Mouse (Mus musculus) CH12.LX (cell line): Measurements from ENCODE around the gene Camk2b. TPM values are rescaled to one million over a fixed set of nuclear protein-coding genes. Genes with fewer than 3 reads are reported as not detected.

ENCODE experiments used
- DNase-seq: peaks from one replicate; pipeline ENCODE4 v3.0.0-alpha.2; 2013; ENCODE audit errors: extremely low read depth
- H3K27ac ChIP-seq: 2 replicates; pipeline ENCODE4 v1.5.1; 2012; ENCODE audit warnings: low read depth, mild to moderate bottlenecking, control low read depth, moderate library complexity; ENCODE audit not compliant: insufficient read depth
- H3K27me3 ChIP-seq: replicated peaks from 2 replicates; pipeline ENCODE3; 2012; ENCODE audit warnings: inconsistent platforms
- H3K36me3 ChIP-seq, 2 experiments: replicated peaks in 1 of 2; 2 replicates each; pipeline versions ENCODE3 to v1.6.1; 2012; ENCODE audit warnings: inconsistent platforms in 1 of 2, low read length in 1 of 2, mild to moderate bottlenecking in 1 of 2, mixed read lengths in 1 of 2, moderate library complexity in 1 of 2; ENCODE audit not compliant: control insufficient read depth in 1 of 2, insufficient read depth in 1 of 2
- H3K4me1 ChIP-seq, 2 experiments: 2 replicates each; pipeline ENCODE4 v1.6.1; 2012; ENCODE audit warnings: inconsistent platforms in 1 of 2, moderate library complexity in 1 of 2; ENCODE audit not compliant: insufficient read depth in 2 of 2, control insufficient read depth in 1 of 2
- H3K4me2 ChIP-seq: 2 replicates; pipeline ENCODE4 v1.6.1; 2012; ENCODE audit warnings: low read depth, mild to moderate bottlenecking, control low read depth; ENCODE audit not compliant: poor library complexity, insufficient read depth, severe bottlenecking
- H3K4me3 ChIP-seq, 3 experiments: fragments of 150-350 bp in 1 of 3; sonication (generic) in 1 of 3; replicated peaks in 1 of 3; 2 replicates each; pipeline versions ENCODE3 to v1.5.1; 2011 to 2012; ENCODE audit warnings: low read depth in 2 of 3, low read length in 2 of 3, mild to moderate bottlenecking in 2 of 3, moderate library complexity in 2 of 3, control low read depth in 1 of 3, improper control_type of control experiment in 1 of 3, inconsistent platforms in 1 of 3, mixed read lengths in 1 of 3; ENCODE audit not compliant: poor library complexity in 1 of 3
- H3K79me2 ChIP-seq: replicated peaks from 2 replicates; pipeline ENCODE4 v1.6.1; 2012; ENCODE audit warnings: mild to moderate bottlenecking, moderate library complexity; ENCODE audit not compliant: control insufficient read depth, poor library complexity, insufficient read depth, severe bottlenecking; ENCODE audit errors: extremely low read depth
- H3K9ac ChIP-seq: 2 replicates; pipeline ENCODE4 v1.6.1; 2012; ENCODE audit warnings: low read depth, mild to moderate bottlenecking, control low read depth, moderate library complexity; ENCODE audit not compliant: insufficient read depth
- H3K9me3 ChIP-seq: replicated peaks from 2 replicates; pipeline ENCODE3; 2012; ENCODE audit warnings: low read length, inconsistent platforms, mixed read lengths
- CHD2 ChIP-seq: IDR thresholded peaks from 2 replicates; pipeline ENCODE4 v1.6.1; 2011; ENCODE audit warnings: low read length, improper control_type of control experiment
- CTCF ChIP-seq, 2 experiments: IDR thresholded peaks in 1 of 2; conservative IDR thresholded peaks in 1 of 2; 2 replicates each; pipeline ENCODE4 v1.5.1; 2011 to 2012; ENCODE audit warnings: low read depth in 2 of 2, low read length in 2 of 2, improper control_type of control experiment in 1 of 2, inconsistent platforms in 1 of 2, mild to moderate bottlenecking in 1 of 2, moderate library complexity in 1 of 2
- E2F4 ChIP-seq: IDR thresholded peaks from 2 replicates; pipeline ENCODE4 v1.6.1; 2011; ENCODE audit warnings: low read depth, low read length, improper control_type of control experiment; ENCODE audit not compliant: insufficient replicate concordance
- EP300 ChIP-seq: IDR thresholded peaks from 2 replicates; pipeline ENCODE4 v1.6.1; 2011; ENCODE audit warnings: low read length, improper control_type of control experiment
- JUND ChIP-seq: conservative IDR thresholded peaks from 2 replicates; pipeline ENCODE4 v1.6.1; 2011; ENCODE audit warnings: low read depth, low read length, improper control_type of control experiment
- MAFK ChIP-seq: IDR thresholded peaks from 2 replicates; pipeline ENCODE4 v1.6.1; 2011; ENCODE audit warnings: low read length, improper control_type of control experiment; ENCODE audit not compliant: insufficient replicate concordance
- MAX ChIP-seq: IDR thresholded peaks from 2 replicates; pipeline ENCODE4 v1.6.1; 2011; ENCODE audit warnings: low read length, improper control_type of control experiment
- MEF2A ChIP-seq: IDR thresholded peaks from 2 replicates; pipeline ENCODE4 v1.6.1; 2014; ENCODE audit warnings: low read depth, mild to moderate bottlenecking, inconsistent platforms, low read length, improper control_type of control experiment, borderline replicate concordance
- POLR2A ChIP-seq: IDR thresholded peaks from 2 replicates; pipeline ENCODE4 v1.6.1; 2011; ENCODE audit warnings: low read depth, mild to moderate bottlenecking, improper control_type of control experiment, low read length
- POLR2AphosphoS2 ChIP-seq: IDR thresholded peaks from 2 replicates; pipeline ENCODE4 v1.6.1; 2011; ENCODE audit warnings: low read depth, low read length, improper control_type of control experiment
- RAD21 ChIP-seq: IDR thresholded peaks from 2 replicates; pipeline ENCODE4 v1.6.1; 2011; ENCODE audit warnings: low read depth, mild to moderate bottlenecking, low read length, improper control_type of control experiment, moderate library complexity
- SIN3A ChIP-seq: IDR thresholded peaks from 2 replicates; pipeline ENCODE4 v1.6.1; 2012; ENCODE audit warnings: low read length, improper control_type of control experiment, inconsistent platforms
- SMC3 ChIP-seq: IDR thresholded peaks from 2 replicates; pipeline ENCODE4 v1.6.1; 2011; ENCODE audit warnings: low read depth, low read length, improper control_type of control experiment
- TCF12 ChIP-seq: IDR thresholded peaks from 2 replicates; pipeline ENCODE4 v1.6.1; 2014; ENCODE audit warnings: low read depth, mild to moderate bottlenecking, inconsistent platforms, low read length, improper control_type of control experiment
- ZC3H11A ChIP-seq: IDR thresholded peaks from 2 replicates; pipeline ENCODE4 v1.6.1; 2012; ENCODE audit warnings: low read depth, mild to moderate bottlenecking, inconsistent platforms, low read length, improper control_type of control experiment
- ZNF384 ChIP-seq: IDR thresholded peaks from 2 replicates; pipeline ENCODE4 v1.6.1; 2012; ENCODE audit warnings: low read depth, low read length, improper control_type of control experiment, inconsistent platforms
- dilution Hi-C: fragments of 300-500 bp; cut with MboI; formaldehyde crosslinking; loops from 2 replicates; pipeline ENCODE4 v1.14.3; 2020; ENCODE audit warnings: low sequenced_read_pairs; ENCODE audit not compliant: extremely low pct_unique_long_range_greater_than_20kb, extremely low pct_ligation_motif_present
- in situ Hi-C: fragments of 300-500 bp; cut with MboI; formaldehyde crosslinking; loops from 3 replicates; pipeline ENCODE4 v1.14.3; 2019; ENCODE audit warnings: low sequenced_read_pairs, low pct_ligation_motif_present, low pct_unique_long_range_greater_than_20kb, mixed read lengths
- polyA plus RNA-seq: library from polyadenylated mRNA; unstranded; fragments of >175 nt; gene quantifications from 2 replicates; pipeline ENCODE4 v1.2.1, GENCODE M21; 2012; ENCODE audit warnings: low read depth; ENCODE audit not compliant: insufficient read length
- total RNA-seq, 2 experiments: library from RNA; depleted of rRNA; stranded (reverse); fragments of 300-350 nt in 1 of 2; fragments of >200 nt in 1 of 2; gene quantifications; 2 replicates each; pipeline ENCODE4 v1.2.3; 2012 to 2014

The Camk2b gene
- total and polyA plus RNA-seq, 3 experiments: 0.08 to 0.26 (median 0.11) TPM

- H3K4me1 ChIP-seq: peaks cover 0 to 4% of the 10 kb centered on the region in 2 experiments; a peak in 2 of 4 replicates
- in situ Hi-C loops: no loop called here
- no peak overlapping the region for H3K4me3 ChIP-seq
- no peak for DNase-seq
- no peaks in the 10 kb centered on the region for H3K79me2 ChIP-seq
- no peaks in the 10 kb centered on the region for H3K36me3 ChIP-seq
- H3K27me3 ChIP-seq: peaks cover 49% of the 10 kb centered on the region
- H3K27ac ChIP-seq: no peak overlapping the region
- TF ChIP-seq POLR2AphosphoS2 (no peak), E2F4 (no peak), SIN3A (no peak), CTCF (conservative IDR thresholded peaks at IDR 0.05 in 1 of 2, IDR thresholded peaks at IDR 0.05 in 1 of 2; ENCODE audit: low read depth in 2 of 2, low read length in 2 of 2) (no peak), TCF12 (no peak)
- TF ChIP-seq, all 38 proteins: peak for 0
- H3K9ac ChIP-seq: no peak overlapping the region
- H3K4me2 ChIP-seq: no peak overlapping the region
- H3K9me3 ChIP-seq: no peaks in the 10 kb centered on the region
- dilution Hi-C loops: no loop called here
These were observed 37.3 kb downstream of the Camk2b start for GRCm38 (mm10) chr11:6028911-6029310.

GRCm38 (mm10) chr11:6026361-6026760 is 39.8 kb downstream of the Camk2b start:
- no peaks in the 10 kb centered on the region for H3K36me3 ChIP-seq
- peak; percentile 78 for TF ChIP-seq RAD21
- TF ChIP-seq SIN3A: no peak
- TF ChIP-seq CHD2: no peak
- TF ChIP-seq SMC3: peak; percentile 92
- TF ChIP-seq MAX: no peak
- TF ChIP-seq EP300: no peak
- TF ChIP-seq JUND: no peak
- TF ChIP-seq ZNF384: no peak
- TF ChIP-seq E2F4: no peak
- TF ChIP-seq ZC3H11A: peak; percentile 30
- no peak for TF ChIP-seq MAFK
- TF ChIP-seq MEF2A: no peak
- TF ChIP-seq POLR2A: no peak
- TF ChIP-seq CTCF (conservative IDR thresholded peaks at IDR 0.05 in 1 of 2, IDR thresholded peaks at IDR 0.05 in 1 of 2; ENCODE audit: low read depth in 2 of 2, low read length in 2 of 2): peak in 1 of 2 experiments; percentile 83; a peak in 3 of 4 replicates
- H3K9me3 ChIP-seq: no peaks in the 10 kb centered on the region
- peaks cover 0 to 1% of the 10 kb centered on the region in 2 experiments; a peak in 1 of 4 replicates for H3K4me1 ChIP-seq
- no peak overlapping the region for H3K4me3 ChIP-seq
- H3K9ac ChIP-seq: no peak overlapping the region
- H3K79me2 ChIP-seq: no peaks in the 10 kb centered on the region
- H3K27me3 ChIP-seq: peaks cover 60% of the 10 kb centered on the region
- in situ Hi-C loops (no loop called here), dilution Hi-C loops (no loop called here)
- H3K27ac ChIP-seq: no peak overlapping the region
- peak; percentile 35 for DNase-seq
- no peak overlapping the region for H3K4me2 ChIP-seq
